Mouse (Mus musculus): ENCODE data around the gene Arhgef2.

DNA sequence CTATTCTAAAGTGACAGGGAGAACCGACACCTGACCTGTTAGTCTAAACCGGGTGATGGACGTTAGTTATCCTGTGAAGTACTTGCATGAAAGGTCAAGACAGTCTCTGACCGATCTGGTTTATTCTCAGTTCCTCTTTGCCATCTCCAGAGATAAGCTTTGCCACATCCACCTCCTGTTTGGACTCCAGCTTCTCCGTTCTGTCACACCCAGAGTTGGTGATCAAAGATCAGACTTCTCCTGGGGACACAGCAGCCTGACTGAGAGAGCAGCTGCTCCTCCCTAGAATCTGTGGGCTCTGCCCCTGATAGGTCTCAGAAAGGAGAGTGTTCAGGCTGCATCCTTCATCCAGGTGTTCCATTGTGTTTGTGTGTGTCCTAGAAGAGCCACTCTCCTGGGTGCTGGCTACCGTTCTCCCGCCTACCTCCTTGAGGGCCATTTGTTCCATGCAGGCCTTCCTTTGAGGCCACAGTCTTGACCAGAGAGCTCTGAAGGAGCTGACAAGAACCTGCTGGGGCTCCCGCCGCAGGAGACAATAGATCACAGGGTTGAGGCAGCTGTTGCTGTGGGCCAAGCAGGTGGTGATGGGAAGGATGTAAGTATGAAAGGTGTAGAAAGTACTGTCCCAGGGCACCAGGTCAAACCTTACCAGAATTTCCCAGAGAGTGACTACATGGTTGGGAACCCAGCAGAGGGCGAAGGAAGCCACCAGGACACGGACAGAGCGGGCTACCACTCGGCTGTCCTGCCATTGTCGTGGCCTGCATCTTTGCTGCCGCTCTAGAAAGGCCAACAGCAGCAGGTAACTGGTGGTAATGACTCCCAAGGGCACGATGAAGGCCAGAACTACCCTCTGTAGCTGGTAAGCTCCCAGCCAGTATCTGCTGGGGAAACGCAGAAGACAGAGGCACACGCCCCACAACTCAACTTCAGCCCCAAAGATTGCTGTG, 46.2 kb downstream of the Arhgef2 start:
- TF ChIP-seq CTCF (IDR thresholded peaks at IDR 0.05; ENCODE audit: low read depth, low read length) (no peak), POLR2A (IDR thresholded peaks at IDR 0.05; ENCODE audit: borderline replicate concordance, low read depth, low read length) (no peak)
